Mouse (Mus musculus): ENCODE measurements around the gene Col6a6. TPM values are rescaled to one million over a fixed set of nuclear protein-coding genes. Genes with fewer than 3 reads are reported as not detected.
A peak's percentile ranks its signal among the peaks of the same experiment; 100 is the strongest.
"Not testable (repeated sequence)": the region's sequence is repeated elsewhere in the genome, so short reads cannot be mapped to it uniquely, and the experiment has no call there.

The Col6a6 gene
- polyA plus RNA-seq, 1 experiment from 2014 or later, result 0.09 TPM

DNA sequence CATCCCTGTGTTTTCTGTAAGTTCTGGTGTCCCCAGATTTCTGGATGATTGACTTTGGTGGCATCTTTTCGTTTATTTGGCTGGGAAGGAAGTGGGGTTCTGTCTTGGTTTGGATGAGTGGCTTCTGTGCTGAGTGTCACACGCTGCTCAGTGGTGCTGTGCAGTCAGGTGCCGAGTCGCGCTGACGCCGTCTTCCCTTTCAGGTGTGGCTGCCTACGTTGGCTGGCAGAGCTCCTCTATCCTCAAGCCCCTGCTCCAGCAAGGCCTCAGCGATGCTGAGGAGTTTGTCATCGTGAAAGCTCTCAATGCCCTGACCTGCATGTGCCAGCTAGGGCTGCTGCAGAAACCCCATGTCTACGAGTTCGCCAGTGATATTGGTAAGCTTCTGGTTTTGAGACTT, 169.7 kb downstream of the Col6a6 start:
- Histone ChIP-seq H3K4me1 (replicated peaks; ENCODE audit: control insufficient read depth, insufficient read depth, low read length) (no peaks in the 10 kb centered on the region), H3K9ac (ENCODE audit: low read depth, low read length) (no peak overlapping the region), H3K27me3 (ENCODE audit: control insufficient read depth, insufficient read depth, low read length) (no peaks in the 10 kb centered on the region), H3K36me3 (ENCODE audit: control insufficient read depth, insufficient read depth, low read length) (no peaks in the 10 kb centered on the region), H3K27ac (ENCODE audit: low read depth, low read length) (no peak overlapping the region), H3K4me3 (ENCODE audit: low read depth, low read length) (no peak overlapping the region), H3K4me2 (replicated peaks; ENCODE audit: low read depth, low read length) (no peak overlapping the region), H3K9me3 (ENCODE audit: control insufficient read depth, low read length) (no peaks in the 10 kb centered on the region)
- ATAC-seq (ENCODE audit: low FRiP score) (no peak), DNase-seq (ENCODE audit: low spot score) (no peak)
- WGBS, result 91% methylated on average over 12 of the region's 12 CpGs

DNA sequence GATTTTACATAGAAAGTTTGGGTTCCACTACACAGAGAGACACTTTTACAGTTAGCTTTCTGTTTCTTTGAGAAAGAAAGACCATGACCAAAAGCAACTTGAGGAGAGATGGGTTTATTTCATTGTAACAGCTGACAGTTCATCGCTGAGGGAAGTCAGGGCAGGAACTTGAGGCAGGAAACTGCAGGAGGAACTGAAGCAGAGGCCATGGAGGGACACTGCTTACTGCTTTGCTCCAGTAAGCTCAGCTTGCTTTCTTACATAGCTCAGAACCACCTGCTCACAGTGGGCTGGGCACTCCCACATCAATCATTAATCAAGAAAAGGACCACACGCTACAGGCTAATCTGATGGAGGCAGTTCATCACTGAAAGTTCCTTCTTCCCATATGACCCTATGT, 171.8 kb downstream of the Col6a6 start:
- no peaks in the 10 kb centered on the region for H3K27me3 ChIP-seq (ENCODE audit: control insufficient read depth, insufficient read depth, low read length)
- WGBS, result 66% methylated on average over 2 of the region's 2 CpGs
- ATAC-seq (ENCODE audit: low FRiP score), result no peak
- H3K9me3 ChIP-seq (ENCODE audit: control insufficient read depth, low read length), result no peaks in the 10 kb centered on the region
- H3K9ac ChIP-seq (ENCODE audit: low read depth, low read length), result no peak overlapping the region
- H3K4me3 ChIP-seq (ENCODE audit: low read depth, low read length), result no peak overlapping the region
- H3K27ac ChIP-seq (ENCODE audit: low read depth, low read length), result no peak overlapping the region
- no peak overlapping the region for H3K4me2 ChIP-seq (replicated peaks; ENCODE audit: low read depth, low read length)
- H3K4me1 ChIP-seq (replicated peaks; ENCODE audit: control insufficient read depth, insufficient read depth, low read length), result no peaks in the 10 kb centered on the region
- DNase-seq (ENCODE audit: low spot score), result no peak
- H3K36me3 ChIP-seq (ENCODE audit: control insufficient read depth, insufficient read depth, low read length), result no peaks in the 10 kb centered on the region

DNA sequence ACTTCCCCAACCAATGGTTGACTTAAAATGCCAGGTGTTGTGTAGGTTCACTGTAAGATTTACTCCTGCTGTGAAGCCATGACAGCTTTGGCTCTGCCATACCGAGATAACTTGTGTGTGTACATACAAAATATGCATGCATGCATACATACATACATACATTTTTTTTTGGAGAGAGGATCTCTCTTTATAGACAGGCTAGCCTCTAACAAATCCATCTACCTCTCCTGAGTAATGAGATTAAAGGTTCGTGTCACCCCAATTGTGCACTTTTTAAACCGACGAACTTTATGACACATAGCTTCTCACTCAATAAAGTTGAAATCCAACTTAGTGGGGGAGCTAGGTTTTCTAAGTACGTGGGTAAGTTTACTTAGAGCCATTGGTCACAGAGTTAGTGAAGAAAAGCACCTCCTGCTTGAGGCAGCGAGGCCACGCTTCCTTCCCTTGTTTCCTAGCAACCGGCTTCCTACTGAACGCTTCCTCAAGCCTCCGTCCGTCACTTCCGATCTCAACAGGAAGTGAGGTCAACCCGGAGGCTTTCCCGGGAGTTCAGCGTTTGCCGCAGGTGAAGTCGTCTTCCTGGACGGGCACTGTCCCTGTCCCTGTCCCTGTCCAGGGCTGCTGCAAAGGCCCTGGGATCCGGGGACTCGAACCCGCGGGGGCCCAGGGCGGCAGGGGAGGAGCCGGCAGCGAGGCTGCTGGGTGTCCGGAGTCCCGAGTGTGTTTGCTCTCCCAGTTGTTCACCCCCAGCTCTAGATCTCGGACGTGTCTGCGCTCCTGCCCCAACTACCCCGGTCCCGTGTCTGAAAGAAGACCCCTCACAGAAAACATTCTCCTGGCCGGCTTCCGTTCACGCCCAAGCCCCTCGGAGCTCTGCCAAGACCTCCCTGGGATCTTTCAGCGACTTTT, 185.2 kb downstream of the Col6a6 start, which contains the start of gene Pik3r4:
TSS of gene Pik3r4 (plus strand) at position 519 of the 912 bp plus-strand sequence.
- ATAC-seq (ENCODE audit: low FRiP score) (peak; percentile 88), DNase-seq (ENCODE audit: low spot score) (peak; percentile 90)
- Histone ChIP-seq H3K9me3 (ENCODE audit: control insufficient read depth, low read length) (no peaks in the 10 kb centered on the region), H3K36me3 (ENCODE audit: control insufficient read depth, insufficient read depth, low read length) (0 out of 2 replicates have a peak, but pooled peaks cover 3% of the 10 kb centered on the region), H3K27ac (ENCODE audit: low read depth, low read length) (no peak within 1 kb of the TSS), H3K27me3 (ENCODE audit: control insufficient read depth, insufficient read depth, low read length) (no peaks in the 10 kb centered on the region), H3K4me3 (ENCODE audit: low read depth, low read length) (peak within 1 kb of the TSS; percentile 82), H3K4me2 (replicated peaks; ENCODE audit: low read depth, low read length) (peak within 1 kb of the TSS; percentile 50), H3K4me1 (replicated peaks; ENCODE audit: control insufficient read depth, insufficient read depth, low read length) (no peaks in the 10 kb centered on the region), H3K9ac (ENCODE audit: low read depth, low read length) (peak within 1 kb of the TSS; percentile 51)
- 5% methylated on average over 37 of the region's 37 CpGs for whole genome bisulfite sequencing

DNA sequence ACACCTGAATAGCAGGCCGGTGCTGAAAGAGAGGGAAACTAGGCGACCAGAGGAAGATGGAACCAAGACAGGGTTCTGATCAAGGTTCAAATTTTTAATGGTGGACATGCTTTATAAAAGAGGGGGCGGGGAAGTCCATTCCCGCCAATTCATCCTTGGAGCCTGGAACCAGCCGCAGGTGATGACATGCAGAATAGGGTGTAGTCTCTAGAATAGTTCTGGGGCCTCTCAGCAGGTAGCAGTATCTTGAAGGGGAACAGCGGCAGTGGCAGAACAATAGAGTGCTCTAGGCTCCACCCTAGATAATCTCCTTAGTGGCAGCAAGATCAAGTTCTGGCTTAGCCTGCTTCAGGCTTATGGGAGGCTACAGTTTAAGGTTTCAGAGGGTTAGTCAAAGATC, 186.6 kb downstream of the Col6a6 start:
- not testable (repeated sequence) for DNase-seq (ENCODE audit: low spot score); ATAC-seq (ENCODE audit: low FRiP score); H3K4me2 ChIP-seq (replicated peaks; ENCODE audit: low read depth, low read length); H3K27ac ChIP-seq (ENCODE audit: low read depth, low read length); H3K4me1 ChIP-seq (replicated peaks; ENCODE audit: control insufficient read depth, insufficient read depth, low read length); H3K9me3 ChIP-seq (ENCODE audit: control insufficient read depth, low read length); H3K36me3 ChIP-seq (ENCODE audit: control insufficient read depth, insufficient read depth, low read length); H3K9ac ChIP-seq (ENCODE audit: low read depth, low read length); H3K4me3 ChIP-seq (ENCODE audit: low read depth, low read length); H3K27me3 ChIP-seq (ENCODE audit: control insufficient read depth, insufficient read depth, low read length)
- WGBS, result 71% methylated on average over 6 of the region's 6 CpGs

Other genes with a start within 250 kb of the Col6a6 start
- 23.0 and 26.8 TPM in 2 replicates for gene Pik3r4, start 185.2 kb downstream of the Col6a6 start, polyA plus RNA-seq (2014; fragmentation: Nextera tagmentation; extraction: Ambion mirVana)
- not detected in 2 replicates for gene Col6a5, start 132.5 kb upstream of the Col6a6 start, polyA plus RNA-seq (2014; fragmentation: Nextera tagmentation; extraction: Ambion mirVana)